Mouse (Mus musculus) liver (tissue): ENCODE data around the gene Btbd3.

Source experiments
- DNase-seq: peaks from one replicate; pipeline ENCODE4 v3.0.0-alpha.2; 2020; ENCODE audit warnings: mixed read lengths

Gene Btbd3

GRCm38 (mm10) chr2:138256411-138256810 lies at the start of gene Btbd3:
Gene Btbd3 (plus strand): TSS chr2:138256565.
- peak; percentile 81 for DNase-seq

GRCm38 (mm10) chr2:138215561-138215960 lies 40.8 kb upstream of the Btbd3 start:
- DNase-seq: peak; percentile 2

GRCm38 (mm10) chr2:138220269-138220668 lies 36.1 kb upstream of the Btbd3 start:
- DNase-seq: no peak

GRCm38 (mm10) chr2:138232247-138232646 lies 24.1 kb upstream of the Btbd3 start:
- no peak for DNase-seq

- no peak for DNase-seq
Measured at GRCm38 (mm10) chr2:138236149-138236548, 20.2 kb upstream of the Btbd3 start.

GRCm38 (mm10) chr2:138242452-138242851 lies 13.9 kb upstream of the Btbd3 start:
- no peak for DNase-seq

GRCm38 (mm10) chr2:138245631-138246289 lies 10.6 kb upstream of the Btbd3 start:
- no peak for DNase-seq

GRCm38 (mm10) chr2:138247986-138248385 lies 8.4 kb upstream of the Btbd3 start:
- DNase-seq: no peak

- peak; percentile 12 for DNase-seq
Measured at GRCm38 (mm10) chr2:138256851-138257471, 596 bp downstream of the Btbd3 start.

GRCm38 (mm10) chr2:138257692-138258315 lies 1.4 kb downstream of the Btbd3 start:
- DNase-seq: peak; percentile 40

- DNase-seq: no peak
Measured at GRCm38 (mm10) chr2:138261140-138261539, 4.8 kb downstream of the Btbd3 start.

- DNase-seq: no peak
Measured at GRCm38 (mm10) chr2:138262885-138263284, 6.5 kb downstream of the Btbd3 start.

GRCm38 (mm10) chr2:138265356-138266005 lies 9.1 kb downstream of the Btbd3 start:
- no peak for DNase-seq

GRCm38 (mm10) chr2:138266679-138267078 lies 10.3 kb downstream of the Btbd3 start:
- DNase-seq: no peak

- no peak for DNase-seq
Measured at GRCm38 (mm10) chr2:138267852-138268513, 11.6 kb downstream of the Btbd3 start.

- no peak for DNase-seq
Measured at GRCm38 (mm10) chr2:138269330-138269729, 13.0 kb downstream of the Btbd3 start.

- DNase-seq: no peak
Measured at GRCm38 (mm10) chr2:138273404-138274073, 17.2 kb downstream of the Btbd3 start.

- no peak for DNase-seq
Measured at GRCm38 (mm10) chr2:138274086-138274485, 17.7 kb downstream of the Btbd3 start.

- DNase-seq: peak; percentile 44
Measured at GRCm38 (mm10) chr2:138277842-138278691, 21.7 kb downstream of the Btbd3 start.

- no peak for DNase-seq
Measured at GRCm38 (mm10) chr2:138278853-138279640, 22.7 kb downstream of the Btbd3 start.

- no peak for DNase-seq
Measured at GRCm38 (mm10) chr2:138279641-138280040, 23.3 kb downstream of the Btbd3 start.
